Mouse (Mus musculus): ENCODE results near the gene Narfl.

The Narfl gene

DNA sequence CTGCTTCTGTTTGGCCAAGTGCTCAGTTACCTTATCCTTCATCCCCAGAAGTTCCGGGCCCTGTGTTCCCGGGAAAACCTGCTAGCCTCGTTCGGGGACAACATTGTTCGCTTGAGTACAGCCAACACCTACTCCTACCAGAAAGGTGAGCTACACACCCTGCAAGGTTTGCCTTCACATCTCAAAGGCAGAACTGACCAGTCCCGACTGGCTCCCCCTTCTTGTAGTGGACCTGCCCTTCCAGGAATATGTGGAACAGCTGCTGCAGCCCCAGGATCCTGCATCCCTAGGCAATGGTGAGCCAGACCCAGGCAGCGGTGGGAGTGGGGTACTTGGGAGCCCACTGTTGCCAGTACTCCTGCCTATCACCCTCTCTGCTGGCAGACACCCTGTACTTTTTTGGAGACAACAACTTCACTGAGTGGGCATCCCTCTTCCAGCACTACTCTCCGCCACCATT is 56.0 kb downstream of the Narfl start:
- no peak for DNase-seq (ENCODE audit: low read depth, low spot score)

DNA sequence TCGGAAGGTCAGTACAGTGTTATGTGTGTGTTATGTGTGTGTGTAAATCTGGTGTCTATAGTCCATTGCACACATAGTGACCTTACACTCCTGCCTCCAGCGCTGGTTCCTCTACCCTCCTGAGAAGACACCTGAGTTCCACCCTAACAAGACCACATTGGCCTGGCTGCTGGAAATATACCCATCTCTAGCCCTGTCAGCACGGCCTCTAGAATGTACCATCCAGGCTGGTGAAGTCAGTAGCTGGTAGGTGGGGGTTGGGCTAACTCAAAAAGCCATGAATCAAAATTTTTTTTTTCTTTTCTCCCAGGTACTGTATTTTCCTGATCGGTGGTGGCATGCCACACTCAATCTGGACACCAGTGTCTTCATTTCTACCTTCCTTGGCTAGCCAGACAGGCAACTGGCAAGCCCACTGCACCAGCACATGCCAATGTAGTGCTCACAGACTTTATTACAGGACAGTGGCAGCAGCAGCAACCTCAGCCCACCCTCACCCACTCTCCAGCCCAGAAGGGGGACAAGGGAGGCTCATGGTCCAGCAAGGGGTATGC is 56.7 kb downstream of the Narfl start:
- no peak for DNase-seq (ENCODE audit: low read depth, low spot score)

- no peak for DNase-seq (ENCODE audit: low read depth, low spot score)
Observed at GRCm38 (mm10) chr17:25830806-25831431, 57.3 kb downstream of the Narfl start.

GRCm38 (mm10) chr17:25831451-25832281 is 58.1 kb downstream of the Narfl start:
- DNase-seq (ENCODE audit: low read depth, low spot score) = no peak

DNA sequence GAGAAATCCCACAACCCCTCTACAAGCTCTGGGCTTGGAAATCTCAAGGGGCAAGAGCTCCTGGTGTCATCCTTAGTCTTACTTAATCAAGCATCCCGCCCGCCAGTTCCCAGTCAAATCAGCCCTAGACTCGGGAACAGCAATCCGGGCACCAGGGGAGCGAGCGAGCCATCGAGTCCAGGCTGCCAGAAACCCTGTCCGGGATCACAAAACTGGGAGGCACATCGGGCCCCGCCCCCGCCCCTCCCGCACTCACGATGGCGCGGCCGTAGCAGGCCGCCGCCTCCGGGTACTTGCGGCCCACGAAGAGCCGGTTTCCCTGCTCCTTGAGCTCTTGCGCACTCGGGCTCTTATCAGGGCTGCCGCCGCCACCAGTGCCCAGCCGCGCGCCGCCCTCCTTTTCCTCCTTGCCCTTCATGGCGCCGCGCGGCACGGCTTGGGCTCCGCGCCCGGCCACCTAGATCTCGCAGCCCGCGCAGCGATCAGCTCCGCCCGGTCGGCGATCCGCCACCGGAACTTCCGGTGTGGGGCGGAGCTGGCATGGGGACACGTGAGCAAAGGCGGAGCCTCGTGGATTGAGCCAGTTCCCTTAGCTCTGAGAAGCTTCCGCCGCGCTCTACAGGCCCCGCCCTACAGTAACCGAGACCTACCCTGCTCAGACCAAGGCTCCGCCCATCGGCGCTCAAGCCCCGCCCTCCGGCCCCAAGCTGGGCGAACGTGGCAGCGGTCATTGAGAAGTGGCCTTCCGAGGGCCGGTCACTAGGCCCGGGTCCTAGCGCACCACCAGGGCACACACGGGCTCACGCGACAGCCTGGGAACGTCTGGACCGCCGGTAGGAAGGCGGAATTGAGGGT is 59.1 kb downstream of the Narfl start:
- peak; percentile 99 for DNase-seq (ENCODE audit: low read depth, low spot score)

Data from telencephalon, adult 2 months (tissue).